Mouse (Mus musculus) neural tube, embryonic 14.5 days (tissue): ENCODE results near the gene Triap1. TPM values are rescaled to one million over a fixed set of nuclear protein-coding genes. Genes with fewer than 3 reads are reported as not detected.

Source experiments
- ATAC-seq: fragments of 200-750 bp; cut with Nextera tagmentation; 2 replicates; pipeline ENCODE4 v1.8.0; 2017; ENCODE audit warnings: low read depth, mild to moderate bottlenecking, moderate TSS enrichment, moderate library complexity
- H3K27ac ChIP-seq: fragments of 300-500 bp; sonication (generic); 2 replicates; pipeline ENCODE4 v1.5.1; 2014; ENCODE audit warnings: low read depth, mild to moderate bottlenecking, control low read depth, low read length, moderate library complexity, mixed read lengths
- H3K27me3 ChIP-seq: fragments of 300-500 bp; sonication (generic); 2 replicates; pipeline ENCODE4 v1.6.1; 2014; ENCODE audit warnings: low read length; ENCODE audit not compliant: control insufficient read depth, insufficient read depth
- H3K36me3 ChIP-seq: fragments of 300-500 bp; sonication (generic); 2 replicates; pipeline ENCODE4 v1.6.1; 2014; ENCODE audit warnings: low read length, mixed read lengths; ENCODE audit not compliant: control insufficient read depth, insufficient read depth
- H3K4me1 ChIP-seq: fragments of 300-500 bp; sonication (generic); 2 replicates; pipeline ENCODE4 v1.6.1; 2014; ENCODE audit warnings: low read length; ENCODE audit not compliant: control insufficient read depth, insufficient read depth
- H3K4me2 ChIP-seq: fragments of 300-500 bp; sonication (generic); 2 replicates; pipeline ENCODE4 v1.6.1; 2014; ENCODE audit warnings: mild to moderate bottlenecking, low read depth, low read length, control low read depth
- H3K4me3 ChIP-seq: fragments of 300-500 bp; sonication (generic); 2 replicates; pipeline ENCODE4 v1.5.1; 2014; ENCODE audit warnings: low read depth, low read length, control low read depth, mixed read lengths
- H3K9ac ChIP-seq: fragments of 300-500 bp; sonication (generic); replicated peaks from 2 replicates; pipeline ENCODE4 v1.6.1; 2014; ENCODE audit warnings: low read depth, mild to moderate bottlenecking, control low read depth, low read length, mixed read lengths
- H3K9me3 ChIP-seq: fragments of 300-500 bp; sonication (generic); 2 replicates; pipeline ENCODE4 v1.6.1; 2016; ENCODE audit warnings: low read length; ENCODE audit not compliant: control insufficient read depth
- WGBS: fragments of 180-500 bp; shearing (Covaris S2); extraction: QIAGEN DNeasy Blood & Tissue Kit; methylation state at CpG from one replicate; pipeline ENCODE4 v1.1.7; 2014; 5-methylcytosine and 5-hydroxymethylcytosine counted together
- polyA plus RNA-seq: library from polyadenylated mRNA; unstranded; fragments of >200 nt; fragmentation: Nextera tagmentation; extraction: Ambion mirVana; gene quantifications from 2 replicates; pipeline ENCODE4 v1.2.1, GENCODE M21; 2014

The Triap1 gene
- polyA plus RNA-seq, 1 experiment from 2014 or later: 54.5 TPM

DNA sequence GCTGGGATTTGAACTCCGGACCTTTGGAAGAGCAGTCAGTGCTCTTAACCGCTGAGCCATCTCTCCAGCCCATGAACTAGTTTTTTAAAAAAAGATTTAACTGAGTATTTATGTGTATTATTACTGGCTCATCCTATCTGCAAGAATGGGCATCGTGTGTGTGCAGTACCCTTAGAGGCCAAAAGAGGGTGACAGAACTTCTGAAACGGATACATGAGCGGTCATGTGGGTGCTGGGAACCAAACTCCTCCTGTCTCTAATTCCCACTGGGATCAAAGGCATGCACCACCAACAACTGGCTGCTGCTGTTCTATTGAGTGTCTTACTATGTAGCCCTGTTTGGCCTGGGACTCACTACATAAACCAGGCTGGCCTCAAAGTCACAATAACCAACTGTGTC lies 10.3 kb downstream of the Triap1 start:
- Histone ChIP-seq H3K27me3 (no peaks in the 10 kb centered on the region), H3K9ac (no peak overlapping the region), H3K4me3 (no peak overlapping the region), H3K9me3 (no peaks in the 10 kb centered on the region), H3K27ac (no peak overlapping the region), H3K4me1 (peaks cover 15% of the 10 kb centered on the region), H3K36me3 (no peaks in the 10 kb centered on the region), H3K4me2 (no peak overlapping the region)
- 83% methylated on average over 5 of the region's 5 CpGs for WGBS
- no peak for ATAC-seq

DNA sequence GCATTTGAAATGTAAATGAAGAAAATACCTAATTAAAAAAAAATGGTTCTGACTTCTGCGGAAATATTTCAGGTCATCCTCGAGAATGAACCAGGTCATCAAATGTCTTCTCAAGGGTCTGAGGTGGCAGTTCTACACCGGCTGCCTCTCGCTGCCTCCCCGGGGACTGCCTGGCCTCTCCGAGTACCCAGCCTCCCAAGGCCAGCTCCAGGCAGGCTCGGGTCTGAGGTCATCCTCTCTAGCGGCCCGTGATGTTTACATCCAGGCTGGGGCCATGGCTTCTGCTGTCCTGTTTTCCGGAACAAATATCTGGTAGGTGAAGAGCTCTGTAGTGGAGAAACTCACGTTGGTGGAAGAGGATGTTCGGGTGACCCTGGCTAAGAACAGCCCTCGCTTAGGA lies 14.0 kb downstream of the Triap1 start:
- no peak for ATAC-seq
- Histone ChIP-seq H3K27ac (no peak overlapping the region), H3K4me2 (no peak overlapping the region), H3K36me3 (no peaks in the 10 kb centered on the region), H3K27me3 (no peaks in the 10 kb centered on the region), H3K9ac (no peak overlapping the region), H3K9me3 (no peaks in the 10 kb centered on the region), H3K4me3 (no peak overlapping the region), H3K4me1 (no peaks in the 10 kb centered on the region)
- 70% methylated on average over 13 of the region's 13 CpGs for WGBS

DNA sequence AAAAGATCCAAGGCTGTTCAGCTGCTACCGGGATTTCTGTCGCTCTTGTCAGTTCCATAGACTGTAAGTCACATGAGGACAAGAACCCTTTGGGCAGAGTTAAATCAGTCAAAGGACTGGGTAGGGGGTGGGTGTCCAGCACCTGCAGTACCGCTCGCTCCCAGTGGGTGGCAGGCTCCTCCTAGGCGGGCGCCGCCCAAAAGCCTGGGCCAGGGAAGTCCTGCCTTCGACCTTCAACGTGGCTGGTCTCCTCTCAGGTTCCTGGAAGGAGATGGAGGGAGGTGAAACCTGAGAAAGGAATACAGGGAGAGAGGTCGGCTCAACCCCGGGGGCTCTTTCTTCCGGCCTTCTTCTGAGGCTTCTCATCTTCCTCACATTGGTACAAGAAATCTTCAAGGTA lies 17.8 kb downstream of the Triap1 start:
- Histone ChIP-seq H3K4me2 (no peak overlapping the region), H3K4me1 (no peaks in the 10 kb centered on the region), H3K27me3 (no peaks in the 10 kb centered on the region), H3K27ac (no peak overlapping the region), H3K9me3 (no peaks in the 10 kb centered on the region), H3K4me3 (no peak overlapping the region), H3K9ac (no peak overlapping the region), H3K36me3 (no peaks in the 10 kb centered on the region)
- WGBS: 4% methylated on average over 12 of the region's 12 CpGs
- no peak for ATAC-seq

DNA sequence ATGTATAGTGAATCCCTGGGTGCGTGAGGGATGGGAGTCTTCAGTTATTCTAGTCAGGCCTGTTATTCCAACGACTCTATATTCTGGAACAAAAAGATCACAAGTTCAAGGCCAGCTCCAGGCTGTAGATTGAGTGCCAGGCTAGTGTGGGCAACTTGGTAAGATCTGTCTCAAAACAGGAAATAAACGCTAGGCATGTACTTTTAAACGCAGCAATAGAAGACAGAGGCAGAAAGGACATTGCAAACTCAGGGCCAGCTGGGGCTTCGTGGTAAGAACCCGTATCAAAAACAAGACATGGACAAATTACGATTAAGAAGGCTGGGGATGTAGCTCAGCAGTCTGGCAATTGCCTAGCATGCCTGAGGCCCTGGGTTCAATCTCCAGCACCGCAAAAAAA lies 18.4 kb downstream of the Triap1 start:
- no peaks in the 10 kb centered on the region for H3K36me3 ChIP-seq
- no peaks in the 10 kb centered on the region for H3K4me1 ChIP-seq
- H3K9ac ChIP-seq: no peak overlapping the region
- H3K4me3 ChIP-seq: no peak overlapping the region
- H3K27ac ChIP-seq: no peak overlapping the region
- whole genome bisulfite sequencing: 82% methylated on average over 8 of the region's 8 CpGs
- ATAC-seq: no peak
- H3K4me2 ChIP-seq: no peak overlapping the region
- H3K9me3 ChIP-seq: no peaks in the 10 kb centered on the region
- H3K27me3 ChIP-seq: no peaks in the 10 kb centered on the region

DNA sequence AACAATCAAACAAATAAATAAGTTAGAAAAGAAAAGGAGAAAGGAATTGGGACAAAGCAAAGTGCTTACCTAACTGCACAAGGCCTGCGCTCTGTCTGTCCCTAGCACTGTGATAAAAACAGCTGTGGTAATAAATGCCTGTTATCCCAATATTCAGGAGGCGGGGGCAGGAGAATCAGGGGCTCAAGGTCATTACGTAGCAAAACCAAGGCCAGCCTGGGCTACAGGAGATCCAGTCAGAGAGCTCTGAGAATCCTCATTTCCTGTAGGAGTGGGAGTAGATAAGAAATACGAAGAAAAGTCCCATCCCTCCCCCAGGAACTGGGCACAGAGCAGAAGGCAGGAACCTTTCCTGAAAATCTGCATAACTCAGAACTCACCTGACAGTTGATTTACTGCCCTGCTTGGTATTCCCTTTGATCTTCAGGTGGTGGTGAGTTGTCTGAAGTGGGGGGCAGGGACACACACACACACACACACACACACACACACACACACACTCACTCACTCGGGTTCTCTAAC lies 18.9 kb downstream of the Triap1 start:
- Histone ChIP-seq H3K27me3 (no peaks in the 10 kb centered on the region), H3K9me3 (no peaks in the 10 kb centered on the region), H3K9ac (no peak overlapping the region), H3K36me3 (no peaks in the 10 kb centered on the region), H3K4me2 (no peak overlapping the region), H3K4me1 (no peaks in the 10 kb centered on the region), H3K4me3 (no peak overlapping the region), H3K27ac (no peak overlapping the region)
- WGBS: 59% methylated on average over 5 of the region's 5 CpGs
- ATAC-seq: no peak

DNA sequence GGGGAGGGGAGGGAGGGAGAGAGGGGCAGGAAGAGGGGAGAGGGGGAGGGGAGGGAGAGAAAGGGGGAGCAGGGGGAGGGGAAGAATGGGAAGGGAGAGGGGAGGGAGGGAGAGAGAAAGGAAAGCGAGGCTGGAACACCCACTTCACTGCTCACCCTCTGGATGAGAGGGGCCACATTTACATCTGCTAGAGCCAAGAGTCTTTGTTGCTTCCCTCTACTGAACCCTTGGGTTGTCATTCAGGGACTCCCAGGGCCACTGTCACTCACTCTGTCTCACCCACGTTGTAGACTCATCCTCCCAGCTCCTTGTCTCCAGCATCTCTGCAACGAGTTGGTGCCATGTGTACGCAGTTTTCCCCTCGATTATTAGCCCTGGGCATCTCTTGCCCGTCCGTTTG lies 21.2 kb downstream of the Triap1 start:
- Histone ChIP-seq H3K9me3 (no peaks in the 10 kb centered on the region), H3K36me3 (no peaks in the 10 kb centered on the region), H3K4me3 (no peak overlapping the region), H3K27me3 (no peaks in the 10 kb centered on the region), H3K4me1 (no peaks in the 10 kb centered on the region), H3K9ac (no peak overlapping the region), H3K27ac (no peak overlapping the region), H3K4me2 (no peak overlapping the region)
- ATAC-seq: no peak
- 35% methylated on average over 7 of the region's 7 CpGs for WGBS

DNA sequence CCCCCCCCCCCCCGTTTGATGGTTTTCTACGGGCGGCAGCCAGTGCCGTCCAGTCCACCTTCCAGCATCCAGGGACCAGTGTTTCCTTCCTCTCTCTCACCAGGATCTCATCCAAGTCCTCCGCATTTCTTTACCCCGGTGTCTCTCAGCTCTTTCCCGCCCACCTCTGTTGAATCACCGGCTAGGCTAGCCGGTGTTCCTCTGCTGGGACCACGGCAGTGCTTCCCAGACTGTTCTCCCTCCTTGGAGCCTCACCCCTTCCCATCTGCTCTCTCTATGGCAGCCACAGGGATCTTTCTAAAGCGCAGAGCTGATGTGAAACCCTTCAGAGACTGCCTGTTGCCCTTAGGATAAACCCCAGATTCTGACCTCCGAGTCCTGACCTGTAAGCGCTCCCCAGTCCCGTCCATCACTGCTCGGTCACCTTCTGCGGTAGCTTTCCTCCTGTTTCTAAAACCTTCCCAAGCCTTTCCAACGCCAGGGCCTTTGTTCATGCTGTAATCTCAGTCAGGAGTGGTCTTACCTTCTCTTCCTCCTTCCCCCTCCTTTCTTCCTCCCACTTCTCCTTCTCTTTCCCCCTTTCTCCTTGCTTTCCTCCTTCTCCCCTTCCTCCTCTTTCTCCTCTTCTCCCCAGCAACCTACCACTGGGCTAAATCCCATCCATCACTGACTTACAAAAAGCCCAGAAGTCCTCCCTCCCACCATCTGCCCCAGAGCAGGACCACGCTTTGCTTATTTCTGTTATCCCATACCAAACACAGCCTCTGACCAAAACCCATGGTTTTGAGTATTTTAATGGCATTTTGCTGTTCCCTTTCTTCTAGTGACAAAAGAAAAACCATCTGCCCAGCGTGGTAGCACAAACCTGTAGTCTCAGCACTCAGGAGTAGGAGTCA lies 22.0 kb downstream of the Triap1 start:
- no peaks in the 10 kb centered on the region for H3K27me3 ChIP-seq
- no peak overlapping the region for H3K27ac ChIP-seq
- no peaks in the 10 kb centered on the region for H3K4me1 ChIP-seq
- 0 out of 2 replicates have a peak overlapping the region, but pooled peaks have one; percentile 16 for H3K9ac ChIP-seq
- H3K4me2 ChIP-seq: no peak overlapping the region; the same call in 1 of the 2 replicates
- no peak overlapping the region for H3K4me3 ChIP-seq
- 12% methylated on average over 19 of the region's 19 CpGs for WGBS
- no peaks in the 10 kb centered on the region for H3K9me3 ChIP-seq
- H3K36me3 ChIP-seq: no peaks in the 10 kb centered on the region
- ATAC-seq: no peak

DNA sequence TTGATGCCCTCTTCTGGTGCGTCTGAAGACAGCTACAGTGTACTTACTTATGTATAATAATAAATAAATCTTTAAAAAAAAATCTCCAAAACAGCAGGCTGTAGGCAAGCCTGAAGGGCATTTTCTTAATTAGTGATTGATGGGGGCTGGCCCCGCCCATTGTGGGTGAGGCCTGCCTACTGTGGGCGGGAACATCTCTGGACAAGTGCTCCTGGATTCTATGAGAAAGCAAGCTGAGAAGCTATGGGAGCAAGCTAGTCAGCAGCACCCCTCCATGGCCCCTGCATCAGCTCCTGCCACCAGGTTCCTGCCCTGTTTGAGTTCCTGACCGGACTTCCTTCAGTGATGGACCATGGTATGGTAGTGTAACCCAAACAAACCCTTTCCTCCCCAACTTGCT lies 23.8 kb downstream of the Triap1 start:
- H3K27me3 ChIP-seq: no peaks in the 10 kb centered on the region
- no peaks in the 10 kb centered on the region for H3K9me3 ChIP-seq
- H3K27ac ChIP-seq: no peak overlapping the region
- no peak overlapping the region for H3K4me3 ChIP-seq
- no peak overlapping the region for H3K9ac ChIP-seq
- H3K4me1 ChIP-seq: no peaks in the 10 kb centered on the region
- ATAC-seq: no peak
- 88% methylated on average over 4 of the region's 4 CpGs for WGBS
- H3K4me2 ChIP-seq: no peak overlapping the region
- H3K36me3 ChIP-seq: no peaks in the 10 kb centered on the region

DNA sequence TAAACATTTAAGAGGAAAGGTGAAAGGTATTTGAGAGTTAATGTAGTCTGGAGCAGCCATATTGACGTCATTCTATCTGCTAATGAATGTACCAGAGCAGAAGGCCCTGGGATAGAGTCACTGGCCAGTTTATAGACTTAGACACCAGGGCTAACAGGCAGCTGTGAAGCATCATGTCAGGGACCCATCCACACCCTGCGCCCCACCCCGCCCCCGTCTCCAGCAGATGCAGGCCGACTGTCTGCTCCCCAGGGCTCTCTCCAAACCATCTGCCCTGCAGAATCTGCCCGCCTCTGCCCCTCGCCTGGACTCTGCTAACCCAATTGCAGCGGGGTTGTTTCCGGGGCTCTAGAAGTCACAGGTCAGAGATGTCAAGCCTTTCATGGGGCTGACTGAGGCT lies 30.7 kb downstream of the Triap1 start:
- Histone ChIP-seq H3K4me3 (no peak overlapping the region), H3K27me3 (no peaks in the 10 kb centered on the region), H3K9ac (no peak overlapping the region), H3K4me2 (no peak overlapping the region), H3K36me3 (no peaks in the 10 kb centered on the region), H3K9me3 (no peaks in the 10 kb centered on the region), H3K4me1 (peaks cover 6% of the 10 kb centered on the region), H3K27ac (no peak overlapping the region)
- 19% methylated on average over 9 of the region's 9 CpGs for WGBS
- ATAC-seq: no peak
